Mouse (Mus musculus) splenic B cell, adult 2 months (primary cell): ENCODE results near the gene Vezf1.

Experiments
- DNase-seq: peaks from one replicate; pipeline ENCODE4 v3.0.0-alpha.2; 2011; ENCODE audit warnings: low read depth, low spot score
- H3K27me3 ChIP-seq: 2 replicates; pipeline ENCODE4 v1.6.1; 2012; ENCODE audit warnings: mild to moderate bottlenecking, low read length, moderate library complexity, mixed read lengths; ENCODE audit not compliant: control insufficient read depth, poor library complexity, insufficient read depth, severe bottlenecking
- H3K36me3 ChIP-seq: 2 replicates; pipeline ENCODE4 v1.6.1; 2012; ENCODE audit warnings: mild to moderate bottlenecking, low read length, moderate library complexity, mixed read lengths; ENCODE audit not compliant: control insufficient read depth, poor library complexity, insufficient read depth, severe bottlenecking

The Vezf1 gene

GRCm38 (mm10) chr11:88117356-88118090 lies 49.4 kb downstream of the Vezf1 start:
- no peak for DNase-seq
- H3K27me3 ChIP-seq: no peaks in the 10 kb centered on the region
- no peaks in the 10 kb centered on the region for H3K36me3 ChIP-seq

- no peak for DNase-seq
- Histone ChIP-seq H3K27me3 (no peaks in the 10 kb centered on the region), H3K36me3 (no peaks in the 10 kb centered on the region)
These were observed 50.0 kb downstream of the Vezf1 start for GRCm38 (mm10) chr11:88118091-88118440.

- H3K27me3 ChIP-seq: no peaks in the 10 kb centered on the region
- H3K36me3 ChIP-seq: no peaks in the 10 kb centered on the region
These were observed 51.0 kb downstream of the Vezf1 start for GRCm38 (mm10) chr11:88118817-88119642.

GRCm38 (mm10) chr11:88122545-88122944 lies 54.5 kb downstream of the Vezf1 start:
- DNase-seq: no peak

More at GRCm38 (mm10) chr11:88118817-88119642, 51.0 kb downstream of the Vezf1 start:
- no peak for DNase-seq

GRCm38 (mm10) chr11:88123021-88123420 lies 54.9 kb downstream of the Vezf1 start:
- DNase-seq: no peak
- Histone ChIP-seq H3K36me3 (no peaks in the 10 kb centered on the region), H3K27me3 (no peaks in the 10 kb centered on the region)

More at GRCm38 (mm10) chr11:88122545-88122944, 54.5 kb downstream of the Vezf1 start:
- no peaks in the 10 kb centered on the region for H3K36me3 ChIP-seq
- H3K27me3 ChIP-seq: no peaks in the 10 kb centered on the region

- Histone ChIP-seq H3K27me3 (no peaks in the 10 kb centered on the region), H3K36me3 (no peaks in the 10 kb centered on the region)
- no peak for DNase-seq
These were observed 55.7 kb downstream of the Vezf1 start for GRCm38 (mm10) chr11:88123731-88124130.

- H3K27me3 ChIP-seq: no peaks in the 10 kb centered on the region
- no peak for DNase-seq
- no peaks in the 10 kb centered on the region for H3K36me3 ChIP-seq
These were observed 57.4 kb downstream of the Vezf1 start for GRCm38 (mm10) chr11:88125483-88125882.

GRCm38 (mm10) chr11:88126306-88126793 lies 58.3 kb downstream of the Vezf1 start:
- no peak for DNase-seq
- Histone ChIP-seq H3K27me3 (no peaks in the 10 kb centered on the region), H3K36me3 (no peaks in the 10 kb centered on the region)

GRCm38 (mm10) chr11:88128461-88128860 lies 60.4 kb downstream of the Vezf1 start:
- H3K36me3 ChIP-seq: no peaks in the 10 kb centered on the region; the same call in 1 of the 2 replicates
- H3K27me3 ChIP-seq: no peaks in the 10 kb centered on the region
- no peak for DNase-seq

- no peak for DNase-seq
- H3K27me3 ChIP-seq: no peaks in the 10 kb centered on the region
- H3K36me3 ChIP-seq: no peaks in the 10 kb centered on the region; the same call in 1 of the 2 replicates
These were observed 61.2 kb downstream of the Vezf1 start for GRCm38 (mm10) chr11:88129281-88129680.

GRCm38 (mm10) chr11:88129935-88130334 lies 61.9 kb downstream of the Vezf1 start:
- no peaks in the 10 kb centered on the region for H3K27me3 ChIP-seq
- no peaks in the 10 kb centered on the region; the same call in 1 of the 2 replicates for H3K36me3 ChIP-seq
- DNase-seq: no peak

GRCm38 (mm10) chr11:88131847-88132246 lies 63.8 kb downstream of the Vezf1 start:
- Histone ChIP-seq H3K36me3 (no peaks in the 10 kb centered on the region; the same call in 1 of the 2 replicates), H3K27me3 (no peaks in the 10 kb centered on the region)
- peak; percentile 29 for DNase-seq
